Mouse (Mus musculus) thymus, adult 2 months (tissue): Measurements from ENCODE around the gene Arfip2.

Source experiments
- CTCF ChIP-seq: fragments of 200-500 bp; IDR thresholded peaks from 2 replicates; pipeline ENCODE4 v1.5.1; 2012; ENCODE audit warnings: mild to moderate bottlenecking, control low read depth, low read length, moderate library complexity, borderline replicate concordance; ENCODE audit not compliant: control insufficient read depth, poor library complexity, insufficient read depth; ENCODE audit errors: extremely low read depth
- POLR2A ChIP-seq: fragments of 200-500 bp; IDR thresholded peaks from 2 replicates; pipeline ENCODE4 v1.6.1; 2012; ENCODE audit warnings: mild to moderate bottlenecking, low read length, control low read depth, moderate library complexity; ENCODE audit not compliant: control insufficient read depth, poor library complexity, insufficient read depth; ENCODE audit errors: extremely low read depth

GRCm38 (mm10) chr7:105633127-105633800, 7.0 kb downstream of the Arfip2 start, which contains the start of gene Trim3:
- TF ChIP-seq POLR2A (no peak), CTCF (no peak)
